Mouse (Mus musculus): ENCODE measurements around the gene Fgf3. TPM values are rescaled to one million over a fixed set of nuclear protein-coding genes. Genes with fewer than 3 reads are reported as not detected.

The Fgf3 gene
- polyA plus RNA-seq (2015; fragmentation: Nextera tagmentation; extraction: Ambion mirVana): 2.1 and 3.5 TPM in 2 replicates

DNA sequence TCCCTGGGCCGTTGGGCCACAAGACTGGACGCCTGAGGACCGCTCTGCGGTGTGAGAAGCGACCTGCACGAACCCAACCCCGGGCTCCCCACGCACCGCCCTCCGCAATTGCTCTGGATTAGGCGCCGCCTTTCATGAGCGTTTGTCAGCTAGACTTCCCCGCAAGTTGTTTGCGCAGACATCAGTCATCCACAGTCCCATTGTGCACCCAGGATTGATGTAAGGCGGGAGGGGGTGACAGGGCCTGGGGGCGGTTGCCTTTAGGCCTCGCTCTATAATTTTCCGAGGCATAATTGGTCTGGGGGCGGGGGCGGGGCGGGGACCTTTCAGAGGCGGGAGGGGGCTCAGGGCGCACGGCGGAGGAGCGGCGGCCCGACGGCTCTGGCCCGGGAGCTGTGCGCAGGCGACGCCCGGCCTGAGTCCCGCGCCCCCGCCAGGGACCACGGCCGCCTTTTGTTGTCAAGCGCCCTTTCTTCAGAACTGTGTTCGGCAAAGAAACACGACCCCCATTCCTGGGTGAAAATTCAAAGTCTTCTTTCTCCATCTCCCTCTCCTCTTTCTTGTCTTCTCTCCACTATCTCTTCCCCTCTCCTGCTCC is at the start of gene Fgf3:
TSS of gene Fgf3 (plus strand) at position 193 of the 598 bp plus-strand sequence.
- Histone ChIP-seq H3K9ac (replicated peaks; ENCODE audit: low read depth, low read length) (peak within 1 kb of the TSS; percentile 47), H3K36me3 (ENCODE audit: control insufficient read depth, insufficient read depth) (no peaks in the 10 kb centered on the region), H3K4me3 (replicated peaks; ENCODE audit: low read length) (peak within 1 kb of the TSS; percentile 44), H3K27ac (ENCODE audit: low read length) (no peak within 1 kb of the TSS), H3K4me1 (replicated peaks; ENCODE audit: control insufficient read depth, insufficient read depth, low read length) (peaks cover 16% of the 10 kb centered on the region), H3K4me2 (ENCODE audit: low read length) (peak within 1 kb of the TSS; percentile 66), H3K9me3 (ENCODE audit: control insufficient read depth, low read length) (no peaks in the 10 kb centered on the region), H3K27me3 (replicated peaks; ENCODE audit: control insufficient read depth, insufficient read depth, low read length) (peaks cover 58% of the 10 kb centered on the region)
- peak; percentile 76 for ATAC-seq
- 2% methylated on average over 40 of the region's 43 CpGs for WGBS

DNA sequence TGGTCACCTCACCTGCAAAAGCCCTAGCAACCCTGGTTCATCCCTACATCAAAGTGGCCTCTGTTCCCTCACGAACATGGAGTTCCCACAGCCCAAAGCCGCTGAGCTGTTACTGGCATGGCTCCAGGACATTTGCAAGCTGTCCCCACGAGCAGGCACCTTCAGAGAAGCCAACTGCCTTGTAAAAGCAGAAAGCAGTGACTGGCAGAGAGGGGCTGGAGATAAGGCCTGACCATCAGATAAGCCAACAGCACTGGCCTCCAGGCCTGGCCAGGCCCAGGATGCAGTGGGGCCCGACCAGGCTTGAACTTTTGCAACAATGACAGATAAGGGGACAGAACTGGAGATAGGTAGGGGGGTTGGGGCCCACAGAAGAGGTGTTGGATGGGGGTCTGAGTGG is 49.3 kb upstream of the Fgf3 start:
- H3K4me2 ChIP-seq (ENCODE audit: low read length): no peak overlapping the region
- no peak overlapping the region for H3K27ac ChIP-seq (ENCODE audit: low read length)
- no peaks in the 10 kb centered on the region; the same call in 1 of the 2 replicates for H3K4me1 ChIP-seq (replicated peaks; ENCODE audit: control insufficient read depth, insufficient read depth, low read length)
- no peaks in the 10 kb centered on the region for H3K36me3 ChIP-seq (ENCODE audit: control insufficient read depth, insufficient read depth)
- no peaks in the 10 kb centered on the region for H3K27me3 ChIP-seq (replicated peaks; ENCODE audit: control insufficient read depth, insufficient read depth, low read length)
- 46% methylated on average over 4 of the region's 4 CpGs for WGBS
- no peaks in the 10 kb centered on the region for H3K9me3 ChIP-seq (ENCODE audit: control insufficient read depth, low read length)
- H3K9ac ChIP-seq (replicated peaks; ENCODE audit: low read depth, low read length): no peak overlapping the region
- H3K4me3 ChIP-seq (replicated peaks; ENCODE audit: low read length): no peak overlapping the region
- ATAC-seq: no peak

DNA sequence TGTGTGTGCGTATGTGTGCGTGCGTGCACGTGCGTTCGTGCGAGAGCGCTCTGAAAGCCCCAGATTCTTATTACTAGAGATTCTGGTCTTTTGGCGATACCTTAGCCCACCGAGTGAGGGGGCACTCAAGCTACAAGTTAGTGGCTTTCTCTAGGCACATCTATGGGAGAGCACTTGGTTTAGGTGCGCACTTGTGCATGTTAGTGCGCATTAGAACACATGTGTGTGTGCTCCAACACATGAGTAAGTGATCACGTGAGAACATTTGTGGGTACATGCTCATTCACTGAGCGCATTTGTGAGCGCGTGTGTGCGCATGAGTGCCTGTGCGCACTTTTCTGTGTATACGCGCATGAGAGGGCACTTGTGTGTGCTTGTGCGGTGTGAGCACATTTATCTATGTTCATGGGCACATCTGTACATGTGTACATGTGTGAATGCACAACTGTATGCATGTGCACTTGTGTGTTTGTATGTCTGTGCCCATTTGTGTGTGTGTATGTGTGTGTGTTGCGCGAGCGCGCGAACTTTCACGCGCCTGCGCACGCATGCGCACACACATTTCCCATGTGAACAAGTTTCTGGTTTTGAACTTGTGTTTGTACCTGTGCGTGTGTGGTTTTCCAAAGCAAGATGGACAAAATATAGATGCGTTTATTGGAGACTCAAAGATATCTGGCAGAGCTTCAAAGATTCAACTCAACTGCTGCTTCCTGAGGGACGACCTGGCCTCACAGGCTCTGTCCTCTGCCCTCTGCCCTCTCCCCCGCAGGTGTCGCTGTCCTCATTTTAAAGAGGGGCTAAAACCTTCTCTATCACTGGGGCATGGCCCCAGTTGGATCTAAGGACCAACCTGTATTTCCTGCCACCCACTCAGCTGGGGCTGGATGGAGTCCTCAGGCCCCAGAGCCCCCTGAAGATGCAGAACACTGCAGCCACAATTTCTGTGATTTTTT is 48.0 kb upstream of the Fgf3 start:
- WGBS: 53% methylated on average over 36 of the region's 36 CpGs
- no peak overlapping the region for H3K27ac ChIP-seq (ENCODE audit: low read length)
- peak overlapping the region; percentile 50 for H3K4me2 ChIP-seq (ENCODE audit: low read length)
- H3K4me1 ChIP-seq (replicated peaks; ENCODE audit: control insufficient read depth, insufficient read depth, low read length): no peaks in the 10 kb centered on the region; the same call in 1 of the 2 replicates
- ATAC-seq: 0 out of 2 replicates have a peak, but pooled peaks have one; percentile 26
- H3K4me3 ChIP-seq (replicated peaks; ENCODE audit: low read length): peak overlapping the region; percentile 38
- H3K9me3 ChIP-seq (ENCODE audit: control insufficient read depth, low read length): no peaks in the 10 kb centered on the region
- H3K9ac ChIP-seq (replicated peaks; ENCODE audit: low read depth, low read length): no peak overlapping the region
- no peaks in the 10 kb centered on the region for H3K27me3 ChIP-seq (replicated peaks; ENCODE audit: control insufficient read depth, insufficient read depth, low read length)
- H3K36me3 ChIP-seq (ENCODE audit: control insufficient read depth, insufficient read depth): no peaks in the 10 kb centered on the region

DNA sequence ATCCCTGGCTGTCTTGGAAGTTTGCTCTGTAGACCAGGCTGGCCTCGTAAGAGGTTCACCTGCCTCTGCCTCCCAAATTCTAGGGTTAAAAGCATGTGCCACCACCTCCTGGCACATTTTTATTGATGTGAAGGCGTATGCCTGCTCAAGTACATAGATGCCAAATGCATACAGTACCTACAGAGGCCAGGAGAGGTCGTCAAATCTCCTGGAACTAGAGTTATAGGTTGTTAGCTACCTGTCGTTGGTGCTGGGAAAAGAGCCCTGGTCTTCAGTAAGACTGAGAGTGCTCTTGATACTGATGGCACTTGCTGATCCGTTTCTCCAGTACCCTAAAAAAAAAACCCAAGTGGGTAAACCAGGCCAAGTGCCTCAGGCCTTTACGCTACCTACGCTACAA is 46.5 kb upstream of the Fgf3 start:
- Histone ChIP-seq H3K27me3 (replicated peaks; ENCODE audit: control insufficient read depth, insufficient read depth, low read length) (no peaks in the 10 kb centered on the region), H3K9ac (replicated peaks; ENCODE audit: low read depth, low read length) (no peak overlapping the region), H3K9me3 (ENCODE audit: control insufficient read depth, low read length) (no peaks in the 10 kb centered on the region), H3K4me1 (replicated peaks; ENCODE audit: control insufficient read depth, insufficient read depth, low read length) (no peaks in the 10 kb centered on the region; the same call in 1 of the 2 replicates), H3K4me3 (replicated peaks; ENCODE audit: low read length) (no peak overlapping the region), H3K27ac (ENCODE audit: low read length) (no peak overlapping the region), H3K36me3 (ENCODE audit: control insufficient read depth, insufficient read depth) (no peaks in the 10 kb centered on the region), H3K4me2 (ENCODE audit: low read length) (no peak overlapping the region)
- 90% methylated on average over 7 of the region's 7 CpGs for WGBS
- ATAC-seq: no peak

DNA sequence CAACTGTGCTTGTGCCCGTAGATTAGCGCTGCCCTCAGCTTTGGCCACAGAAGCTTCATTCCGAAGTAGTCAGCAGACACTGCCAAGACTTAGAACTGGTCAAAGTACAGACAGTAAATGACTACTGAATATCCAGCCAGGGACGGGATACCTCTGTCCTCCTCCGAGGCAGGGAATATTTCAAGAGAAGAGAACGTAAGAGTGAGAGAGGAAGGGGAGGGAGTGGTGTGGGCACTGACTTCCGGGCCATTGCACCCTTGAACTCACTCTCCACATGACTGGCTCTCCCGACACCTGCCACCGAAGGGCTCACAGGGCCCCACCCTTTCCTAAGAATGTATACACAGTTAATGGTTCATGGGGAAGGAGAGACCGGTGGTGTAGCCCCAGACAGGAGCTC is 44.6 kb upstream of the Fgf3 start:
- Histone ChIP-seq H3K4me2 (ENCODE audit: low read length) (no peak overlapping the region), H3K9ac (replicated peaks; ENCODE audit: low read depth, low read length) (no peak overlapping the region), H3K9me3 (ENCODE audit: control insufficient read depth, low read length) (no peaks in the 10 kb centered on the region), H3K27ac (ENCODE audit: low read length) (no peak overlapping the region), H3K27me3 (replicated peaks; ENCODE audit: control insufficient read depth, insufficient read depth, low read length) (no peaks in the 10 kb centered on the region), H3K36me3 (ENCODE audit: control insufficient read depth, insufficient read depth) (no peaks in the 10 kb centered on the region), H3K4me3 (replicated peaks; ENCODE audit: low read length) (no peak overlapping the region), H3K4me1 (replicated peaks; ENCODE audit: control insufficient read depth, insufficient read depth, low read length) (no peaks in the 10 kb centered on the region; the same call in 1 of the 2 replicates)
- 84% methylated on average over 10 of the region's 10 CpGs for WGBS
- ATAC-seq: no peak

DNA sequence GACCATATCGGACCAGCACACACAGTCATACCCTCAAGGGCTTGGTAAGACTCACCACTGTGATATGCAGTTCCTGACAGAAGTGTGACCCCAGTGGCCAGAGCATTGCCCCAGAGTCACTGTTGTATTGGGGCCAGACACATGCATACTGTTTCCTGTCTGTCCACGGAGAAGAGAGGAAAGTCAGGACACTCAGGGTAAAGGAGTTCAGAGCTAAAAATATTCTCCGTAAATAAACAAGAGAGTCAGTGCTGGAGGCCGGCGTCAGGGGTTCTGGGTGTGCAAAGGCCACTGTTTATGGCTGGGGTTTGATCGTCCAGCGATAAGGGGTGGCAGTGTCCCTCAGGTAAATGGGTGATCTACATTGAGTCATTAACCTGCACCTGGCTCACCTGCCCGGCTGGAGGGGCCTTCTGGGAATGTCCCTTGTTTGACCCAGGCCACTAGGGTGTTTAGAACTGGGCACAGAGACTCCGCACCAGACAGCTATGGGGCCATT is 41.9 kb upstream of the Fgf3 start:
- Histone ChIP-seq H3K27me3 (replicated peaks; ENCODE audit: control insufficient read depth, insufficient read depth, low read length) (no peaks in the 10 kb centered on the region), H3K9me3 (ENCODE audit: control insufficient read depth, low read length) (no peaks in the 10 kb centered on the region), H3K4me2 (ENCODE audit: low read length) (no peak overlapping the region), H3K27ac (ENCODE audit: low read length) (no peak overlapping the region), H3K4me3 (replicated peaks; ENCODE audit: low read length) (no peak overlapping the region), H3K36me3 (ENCODE audit: control insufficient read depth, insufficient read depth) (no peaks in the 10 kb centered on the region), H3K4me1 (replicated peaks; ENCODE audit: control insufficient read depth, insufficient read depth, low read length) (no peaks in the 10 kb centered on the region), H3K9ac (replicated peaks; ENCODE audit: low read depth, low read length) (no peak overlapping the region)
- WGBS: 94% methylated on average over 9 of the region's 9 CpGs
- no peak for ATAC-seq

DNA sequence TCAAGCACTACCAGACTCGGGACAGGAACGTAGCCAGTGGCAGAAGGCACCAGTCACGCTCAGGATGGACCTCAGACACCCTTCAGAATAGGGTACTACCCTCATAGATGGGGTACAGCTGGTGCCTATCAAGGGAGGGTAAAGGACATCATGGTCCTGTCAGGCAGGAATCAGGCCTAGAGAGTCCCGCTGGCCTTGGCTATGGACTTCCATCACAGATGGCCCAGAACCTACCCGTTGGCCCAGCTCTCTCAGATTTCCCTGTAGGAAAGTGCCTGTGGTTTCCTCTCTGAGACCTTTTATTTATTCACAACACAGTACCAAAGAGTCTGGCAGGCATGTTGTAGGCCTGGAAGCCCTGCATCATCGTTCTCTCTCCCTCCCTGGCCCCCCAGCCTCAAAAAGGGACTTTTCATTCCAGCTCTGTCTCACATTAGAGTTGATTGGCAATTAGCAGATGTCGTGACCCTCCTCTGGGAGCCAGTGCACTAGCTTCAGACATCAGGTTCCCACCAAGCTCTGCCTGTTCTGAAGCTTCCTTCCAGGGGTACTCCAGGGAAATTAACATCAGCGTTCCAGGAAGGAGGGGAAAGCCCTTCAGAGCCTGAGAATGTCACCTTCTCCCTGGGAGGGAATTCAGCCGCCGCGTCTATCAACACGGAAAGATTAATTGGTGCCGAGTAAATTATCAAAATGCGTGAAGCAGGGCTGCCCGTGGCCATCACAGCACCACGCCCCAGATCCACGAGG is 40.7 kb upstream of the Fgf3 start:
- no peak for ATAC-seq

DNA sequence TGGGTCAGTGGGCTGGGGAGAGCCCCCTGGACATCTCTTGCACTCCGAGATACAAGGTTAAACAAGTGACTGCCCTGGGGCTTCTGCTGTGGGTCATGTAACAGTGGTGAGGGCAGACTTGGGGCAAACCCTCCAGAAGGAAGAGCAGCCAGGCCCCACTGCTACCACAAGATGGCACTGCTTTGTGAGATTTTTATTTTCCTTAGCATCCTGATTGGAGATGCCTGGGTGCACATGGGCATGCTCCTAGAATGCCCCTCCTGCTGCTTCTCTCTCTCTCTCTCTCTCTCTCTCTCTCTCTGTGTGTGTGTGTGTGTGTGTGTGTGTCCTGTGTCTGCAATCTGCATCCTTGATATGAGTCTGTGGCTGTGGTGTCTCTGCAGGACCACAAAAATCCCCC is 39.4 kb upstream of the Fgf3 start:
- Histone ChIP-seq H3K27ac (ENCODE audit: low read length) (no peak overlapping the region), H3K36me3 (ENCODE audit: control insufficient read depth, insufficient read depth) (no peaks in the 10 kb centered on the region), H3K4me3 (replicated peaks; ENCODE audit: low read length) (no peak overlapping the region), H3K27me3 (replicated peaks; ENCODE audit: control insufficient read depth, insufficient read depth, low read length) (no peaks in the 10 kb centered on the region), H3K9ac (replicated peaks; ENCODE audit: low read depth, low read length) (no peak overlapping the region), H3K4me1 (replicated peaks; ENCODE audit: control insufficient read depth, insufficient read depth, low read length) (no peaks in the 10 kb centered on the region), H3K9me3 (ENCODE audit: control insufficient read depth, low read length) (no peaks in the 10 kb centered on the region), H3K4me2 (ENCODE audit: low read length) (no peak overlapping the region)
- peak; percentile 77 for ATAC-seq
- WGBS: 21% methylated on average over 1 of the region's 1 CpGs

More for the DNA sequence above, 40.7 kb upstream of the Fgf3 start:
- H3K27me3 ChIP-seq (replicated peaks; ENCODE audit: control insufficient read depth, insufficient read depth, low read length): no peaks in the 10 kb centered on the region
- H3K4me1 ChIP-seq (replicated peaks; ENCODE audit: control insufficient read depth, insufficient read depth, low read length): no peaks in the 10 kb centered on the region
- H3K4me2 ChIP-seq (ENCODE audit: low read length): no peak overlapping the region
- H3K9ac ChIP-seq (replicated peaks; ENCODE audit: low read depth, low read length): no peak overlapping the region
- no peaks in the 10 kb centered on the region for H3K9me3 ChIP-seq (ENCODE audit: control insufficient read depth, low read length)
- no peak overlapping the region for H3K4me3 ChIP-seq (replicated peaks; ENCODE audit: low read length)
- WGBS: 51% methylated on average over 17 of the region's 17 CpGs
- no peaks in the 10 kb centered on the region for H3K36me3 ChIP-seq (ENCODE audit: control insufficient read depth, insufficient read depth)
- no peak overlapping the region for H3K27ac ChIP-seq (ENCODE audit: low read length)

DNA sequence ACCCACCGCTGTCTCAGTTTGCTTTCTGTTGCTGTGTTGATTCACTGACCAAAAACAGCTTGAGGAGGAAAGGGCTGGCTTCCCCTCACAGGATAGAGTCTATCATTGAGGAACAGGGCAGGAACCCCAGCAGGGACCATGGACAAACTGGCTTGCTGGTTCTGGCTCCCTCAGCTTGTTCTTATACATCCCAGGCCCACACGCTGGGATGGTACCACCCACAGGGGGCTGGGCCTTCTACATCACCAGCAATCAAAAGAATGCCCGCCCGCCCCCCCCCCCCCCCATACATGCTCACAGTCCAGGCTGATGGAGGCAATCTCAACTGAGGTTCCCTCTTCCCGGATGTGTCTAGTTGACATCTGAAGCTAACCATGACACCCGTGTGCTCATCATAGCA is 30.8 kb upstream of the Fgf3 start:
- H3K9ac ChIP-seq (replicated peaks; ENCODE audit: low read depth, low read length): no peak overlapping the region
- no peaks in the 10 kb centered on the region for H3K9me3 ChIP-seq (ENCODE audit: control insufficient read depth, low read length)
- no peak overlapping the region for H3K27ac ChIP-seq (ENCODE audit: low read length)
- H3K27me3 ChIP-seq (replicated peaks; ENCODE audit: control insufficient read depth, insufficient read depth, low read length): no peaks in the 10 kb centered on the region
- H3K4me3 ChIP-seq (replicated peaks; ENCODE audit: low read length): no peak overlapping the region
- no peaks in the 10 kb centered on the region for H3K4me1 ChIP-seq (replicated peaks; ENCODE audit: control insufficient read depth, insufficient read depth, low read length)
- 66% methylated on average over 6 of the region's 6 CpGs for WGBS
- no peak for ATAC-seq
- no peak overlapping the region for H3K4me2 ChIP-seq (ENCODE audit: low read length)
- H3K36me3 ChIP-seq (ENCODE audit: control insufficient read depth, insufficient read depth): no peaks in the 10 kb centered on the region
